Mouse (Mus musculus) embryonic facial prominence, embryonic 13.5 days (tissue): ENCODE measurements at regions not wholly inside any gene's neighbourhood (a gene's known extent, or its start where the extent isn't known, plus 50 kb on each side); places are given as distances from the start of the nearest gene placed in this dataset.
A peak's percentile ranks its signal among the peaks of the same experiment; 100 is the strongest.

Experiments used
- ATAC-seq: fragments of 200-750 bp; cut with Nextera tagmentation; 2 replicates; pipeline ENCODE4 v1.8.0; 2017; ENCODE audit warnings: low read depth; ENCODE audit not compliant: insufficient number of reproducible peaks, insufficient read depth, low FRiP score, low TSS enrichment
- H3K27ac ChIP-seq: fragments of 300-500 bp; sonication (generic); 2 replicates; pipeline ENCODE4 v1.5.1; 2015; ENCODE audit warnings: moderate library complexity, mild to moderate bottlenecking, inconsistent platforms
- H3K27me3 ChIP-seq: fragments of 300-500 bp; sonication (generic); 2 replicates; pipeline ENCODE4 v1.6.1; 2015; ENCODE audit warnings: mild to moderate bottlenecking, inconsistent platforms
- H3K36me3 ChIP-seq: fragments of 300-500 bp; sonication (generic); 2 replicates; pipeline ENCODE4 v1.6.1; 2015; ENCODE audit warnings: mild to moderate bottlenecking, inconsistent platforms
- H3K4me1 ChIP-seq: fragments of 300-500 bp; sonication (generic); 2 replicates; pipeline ENCODE4 v1.6.1; 2015; ENCODE audit warnings: inconsistent platforms
- H3K4me2 ChIP-seq: fragments of 300-500 bp; sonication (generic); 2 replicates; pipeline ENCODE4 v1.6.1; 2015; ENCODE audit warnings: moderate library complexity, mild to moderate bottlenecking, inconsistent platforms
- H3K4me3 ChIP-seq: fragments of 300-500 bp; sonication (generic); 2 replicates; pipeline ENCODE4 v1.5.1; 2015; ENCODE audit warnings: mild to moderate bottlenecking, inconsistent platforms
- H3K9ac ChIP-seq: fragments of 300-500 bp; sonication (generic); 2 replicates; pipeline ENCODE4 v1.6.1; 2015; ENCODE audit warnings: mild to moderate bottlenecking, inconsistent platforms
- H3K9me3 ChIP-seq: fragments of 300-500 bp; sonication (generic); 2 replicates; pipeline ENCODE4 v1.6.1; 2016; ENCODE audit warnings: inconsistent platforms
- WGBS: fragments of 180-500 bp; shearing (Covaris S2); methylation state at CpG from one replicate; pipeline ENCODE4 v1.1.7; 2015; ENCODE audit warnings: mixed read lengths; 5-methylcytosine and 5-hydroxymethylcytosine counted together

- WGBS = 83% methylated on average over 2 of the region's 2 CpGs
- H3K4me2 ChIP-seq = no peak overlapping the region
- H3K9ac ChIP-seq = no peak overlapping the region
- no peak for ATAC-seq
- no peaks in the 10 kb centered on the region for H3K36me3 ChIP-seq
- no peak overlapping the region for H3K4me3 ChIP-seq
- H3K27me3 ChIP-seq = no peaks in the 10 kb centered on the region
- no peaks in the 10 kb centered on the region for H3K4me1 ChIP-seq
- H3K27ac ChIP-seq = no peak overlapping the region
- H3K9me3 ChIP-seq = no peaks in the 10 kb centered on the region
Measured at GRCm38 (mm10) chr13:16316581-16316980, 304.9 kb downstream of the Inhba start.

DNA sequence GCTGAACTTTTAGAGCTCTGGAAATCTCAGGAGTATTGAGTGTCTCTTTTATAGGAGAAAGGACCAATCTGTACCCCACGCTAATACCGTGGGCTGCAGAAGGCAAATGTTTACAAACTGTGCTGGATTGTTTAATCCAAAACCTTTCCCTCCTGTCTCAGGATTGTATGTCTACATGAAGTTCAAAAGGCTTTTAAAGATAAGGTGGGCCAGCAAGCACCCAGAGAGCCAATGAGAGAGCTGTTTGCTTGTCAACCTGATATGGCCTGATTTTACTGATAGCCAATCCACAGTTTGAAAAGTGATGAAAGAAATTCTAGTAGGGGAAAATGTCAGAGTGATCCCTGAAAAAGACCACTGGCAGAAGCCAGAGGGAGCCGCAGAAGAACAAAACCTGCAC is 305.8 kb downstream of the Inhba start:
- Histone ChIP-seq H3K4me2 (no peak overlapping the region), H3K9me3 (no peaks in the 10 kb centered on the region), H3K27me3 (no peaks in the 10 kb centered on the region), H3K4me3 (no peak overlapping the region), H3K4me1 (no peaks in the 10 kb centered on the region), H3K27ac (no peak overlapping the region), H3K9ac (no peak overlapping the region), H3K36me3 (no peaks in the 10 kb centered on the region)
- ATAC-seq = no peak
- WGBS = 49% methylated on average over 3 of the region's 3 CpGs

GRCm38 (mm10) chr13:16320392-16320791 is 308.7 kb downstream of the Inhba start:
- H3K27me3 ChIP-seq = no peaks in the 10 kb centered on the region
- H3K4me3 ChIP-seq = no peak overlapping the region
- no peaks in the 10 kb centered on the region for H3K4me1 ChIP-seq
- 78% methylated on average over 4 of the region's 4 CpGs for WGBS
- no peaks in the 10 kb centered on the region for H3K9me3 ChIP-seq
- H3K27ac ChIP-seq = no peak overlapping the region
- no peak overlapping the region for H3K9ac ChIP-seq
- H3K36me3 ChIP-seq = no peaks in the 10 kb centered on the region
- no peak overlapping the region for H3K4me2 ChIP-seq
- no peak for ATAC-seq

- no peak overlapping the region for H3K9ac ChIP-seq
- H3K4me3 ChIP-seq = no peak overlapping the region
- 89% methylated on average over 2 of the region's 2 CpGs for WGBS
- H3K27ac ChIP-seq = no peak overlapping the region
- H3K27me3 ChIP-seq = no peaks in the 10 kb centered on the region
- no peaks in the 10 kb centered on the region for H3K9me3 ChIP-seq
- no peaks in the 10 kb centered on the region for H3K4me1 ChIP-seq
- no peak overlapping the region for H3K4me2 ChIP-seq
- no peaks in the 10 kb centered on the region for H3K36me3 ChIP-seq
- no peak for ATAC-seq
Measured at GRCm38 (mm10) chr13:16325661-16326060, 314.0 kb downstream of the Inhba start.

GRCm38 (mm10) chr13:16341727-16342126 is 330.1 kb downstream of the Inhba start:
- no peak for ATAC-seq
- no peaks in the 10 kb centered on the region for H3K27me3 ChIP-seq
- WGBS = 86% methylated on average over 1 of the region's 1 CpGs
- no peaks in the 10 kb centered on the region for H3K9me3 ChIP-seq
- H3K4me3 ChIP-seq = no peak overlapping the region
- no peaks in the 10 kb centered on the region for H3K36me3 ChIP-seq
- H3K4me1 ChIP-seq = peaks cover 12% of the 10 kb centered on the region; the same call in 1 of the 2 replicates
- no peak overlapping the region for H3K4me2 ChIP-seq
- no peak overlapping the region for H3K9ac ChIP-seq
- no peak overlapping the region for H3K27ac ChIP-seq

DNA sequence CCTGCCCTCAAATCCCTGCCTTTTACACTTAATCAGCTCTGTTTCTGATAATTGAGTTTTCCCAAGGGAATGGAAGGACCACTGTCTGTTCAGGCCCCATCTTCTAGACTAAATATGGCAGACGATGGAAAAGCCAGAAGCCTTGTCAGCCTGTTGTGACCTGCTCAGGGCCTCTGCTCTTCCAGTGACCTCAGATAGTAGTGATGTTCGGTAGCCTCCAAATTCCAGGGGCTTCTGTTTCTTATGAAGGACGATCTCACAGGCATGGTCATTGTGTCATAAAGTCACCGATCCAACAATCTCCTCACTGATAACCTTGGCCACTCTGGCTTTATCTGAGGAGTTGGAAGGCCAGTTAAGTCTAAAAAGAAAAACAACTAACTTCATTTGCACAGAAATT is 330.5 kb downstream of the Inhba start:
- Histone ChIP-seq H3K27ac (no peak overlapping the region), H3K4me1 (peaks cover 12% of the 10 kb centered on the region; the same call in 1 of the 2 replicates), H3K4me3 (no peak overlapping the region), H3K9ac (no peak overlapping the region), H3K36me3 (no peaks in the 10 kb centered on the region), H3K27me3 (no peaks in the 10 kb centered on the region), H3K9me3 (no peaks in the 10 kb centered on the region), H3K4me2 (no peak overlapping the region)
- WGBS = 56% methylated on average over 4 of the region's 4 CpGs
- no peak for ATAC-seq

GRCm38 (mm10) chr13:16343280-16343945 is 331.8 kb downstream of the Inhba start:
- 64% methylated on average over 4 of the region's 4 CpGs for whole genome bisulfite sequencing

GRCm38 (mm10) chr13:16349353-16349752 is 337.7 kb downstream of the Inhba start:
- Histone ChIP-seq H3K4me2 (no peak overlapping the region), H3K4me1 (0 out of 2 replicates have a peak, but pooled peaks cover 3% of the 10 kb centered on the region), H3K9me3 (no peaks in the 10 kb centered on the region), H3K4me3 (no peak overlapping the region), H3K36me3 (no peaks in the 10 kb centered on the region), H3K27ac (no peak overlapping the region), H3K27me3 (no peaks in the 10 kb centered on the region; the same call in 1 of the 2 replicates), H3K9ac (no peak overlapping the region)
- WGBS = 9% methylated on average over 1 of the region's 1 CpGs
- no peak for ATAC-seq

More at GRCm38 (mm10) chr13:16343280-16343945, 331.8 kb downstream of the Inhba start:
- H3K4me1 ChIP-seq = peaks cover 12% of the 10 kb centered on the region; the same call in 1 of the 2 replicates
- H3K27ac ChIP-seq = 0 out of 2 replicates have a peak overlapping the region, but pooled peaks have one; percentile 16
- no peaks in the 10 kb centered on the region for H3K9me3 ChIP-seq
- H3K9ac ChIP-seq = no peak overlapping the region
- H3K36me3 ChIP-seq = no peaks in the 10 kb centered on the region
- H3K4me3 ChIP-seq = no peak overlapping the region
- no peak overlapping the region for H3K4me2 ChIP-seq
- ATAC-seq = no peak
- no peaks in the 10 kb centered on the region; the same call in 1 of the 2 replicates for H3K27me3 ChIP-seq

- no peak overlapping the region for H3K4me3 ChIP-seq
- no peak for ATAC-seq
- H3K9ac ChIP-seq = no peak overlapping the region
- WGBS = 86% methylated on average over 3 of the region's 3 CpGs
- H3K4me2 ChIP-seq = no peak overlapping the region
- 0 out of 2 replicates have a peak, but pooled peaks cover under 1% of the 10 kb centered on the region for H3K4me1 ChIP-seq
- H3K9me3 ChIP-seq = no peaks in the 10 kb centered on the region
- H3K27ac ChIP-seq = no peak overlapping the region
- H3K27me3 ChIP-seq = no peaks in the 10 kb centered on the region; the same call in 1 of the 2 replicates
- no peaks in the 10 kb centered on the region for H3K36me3 ChIP-seq
Measured at GRCm38 (mm10) chr13:16350061-16350460, 338.4 kb downstream of the Inhba start.

DNA sequence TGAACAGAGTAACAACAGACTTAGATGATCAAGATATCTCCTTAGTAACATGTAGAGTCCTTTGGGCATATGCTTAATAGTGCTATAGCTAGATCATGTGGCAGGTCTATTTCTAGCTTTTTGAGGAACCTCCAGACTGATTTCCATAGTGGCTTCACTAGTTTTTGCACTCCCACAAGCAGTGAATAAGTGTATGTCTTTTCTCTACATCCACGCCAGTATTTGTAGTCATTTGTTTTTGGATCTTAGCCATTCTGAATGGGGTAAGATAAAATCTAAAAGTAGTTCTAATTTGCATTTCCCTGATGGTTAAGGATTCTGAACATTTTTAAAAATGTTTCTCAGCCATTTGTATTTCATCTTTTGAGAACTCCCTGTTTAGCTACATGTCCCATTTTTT is 343.7 kb downstream of the Inhba start:
- Histone ChIP-seq H3K4me1 (no peaks in the 10 kb centered on the region), H3K4me2 (no peak overlapping the region), H3K36me3 (no peaks in the 10 kb centered on the region), H3K4me3 (no peak overlapping the region), H3K27me3 (no peaks in the 10 kb centered on the region), H3K27ac (no peak overlapping the region), H3K9me3 (no peaks in the 10 kb centered on the region), H3K9ac (no peak overlapping the region)
- no peak for ATAC-seq
- 78% methylated on average over 1 of the region's 1 CpGs for WGBS

- no peak for ATAC-seq
- no peak overlapping the region for H3K4me2 ChIP-seq
- no peaks in the 10 kb centered on the region for H3K9me3 ChIP-seq
- no peak overlapping the region for H3K27ac ChIP-seq
- no peaks in the 10 kb centered on the region for H3K4me1 ChIP-seq
- no peaks in the 10 kb centered on the region for H3K27me3 ChIP-seq
- 79% methylated on average over 5 of the region's 5 CpGs for WGBS
- H3K36me3 ChIP-seq = no peaks in the 10 kb centered on the region
- H3K4me3 ChIP-seq = no peak overlapping the region
- H3K9ac ChIP-seq = no peak overlapping the region
Measured at GRCm38 (mm10) chr13:16379492-16379891, 367.8 kb downstream of the Inhba start.

- no peak for ATAC-seq
- Histone ChIP-seq H3K9me3 (no peaks in the 10 kb centered on the region), H3K27me3 (no peaks in the 10 kb centered on the region), H3K4me3 (no peak overlapping the region), H3K4me2 (no peak overlapping the region), H3K27ac (no peak overlapping the region), H3K36me3 (no peaks in the 10 kb centered on the region), H3K9ac (no peak overlapping the region), H3K4me1 (no peaks in the 10 kb centered on the region)
- WGBS = 86% methylated on average over 2 of the region's 2 CpGs
Measured at GRCm38 (mm10) chr13:16379949-16380348, 368.3 kb downstream of the Inhba start.
